Mouse (Mus musculus) gastrocnemius, postnatal 36 days (tissue): ENCODE measurements around the gene Garnl3. TPM values are rescaled to one million over a fixed set of nuclear protein-coding genes. Genes with fewer than 3 reads are reported as not detected.

Source experiments
- DNase-seq, 2 experiments: peaks; one replicate each; pipeline ENCODE4 v3.0.0; 2022
- intact Hi-C: fragments of 180-260 bp; cut with DNase I; formaldehyde crosslinking; loops from one replicate; pipeline ENCODE4 v1.15.1; 2025
- total RNA-seq, 2 experiments: library from RNA; stranded (reverse); gene quantifications; 2 replicates each; pipeline ENCODE4 v1.2.3; 2021

Garnl3 gene
- total RNA-seq, 2 experiments from 2014 or later: 0.64 to 0.69 TPM

- peak; percentile 80 to 91 for DNase-seq
- intact Hi-C loops: loop anchor here (10.0 kb wide), 1 partner anchor 383 kb away; no protein-coding TSS in a partner anchor
Observed at GRCm38 (mm10) chr2:32981725-32982271, 149.7 kb downstream of the Garnl3 start, which contains the start of gene Slc2a8. TSS of gene Slc2a8 (minus strand) at chr2:32982083.

- intact Hi-C loops: loop anchor here (10.0 kb wide), 1 partner anchor 384 kb away; no protein-coding TSS in a partner anchor
- DNase-seq: no peak
Observed at GRCm38 (mm10) chr2:32981281-32981680, 150.2 kb downstream of the Garnl3 start.

GRCm38 (mm10) chr2:32979675-32980074 lies 151.8 kb downstream of the Garnl3 start:
- no peak for DNase-seq
- intact Hi-C loops: loop anchor here (10.0 kb wide), 1 partner anchor 385 kb away; no protein-coding TSS in a partner anchor

GRCm38 (mm10) chr2:32978675-32979074 lies 152.8 kb downstream of the Garnl3 start:
- intact Hi-C loops: no loop called here
- no peak for DNase-seq

GRCm38 (mm10) chr2:32977114-32977513 lies 154.3 kb downstream of the Garnl3 start:
- intact Hi-C loops: no loop called here
- DNase-seq: no peak

GRCm38 (mm10) chr2:32974216-32974615 lies 157.2 kb downstream of the Garnl3 start:
- intact Hi-C loops: no loop called here
- no peak for DNase-seq

- DNase-seq: no peak
- intact Hi-C loops: no loop called here
Observed at GRCm38 (mm10) chr2:32971235-32971634, 160.2 kb downstream of the Garnl3 start.

GRCm38 (mm10) chr2:32969326-32969725 lies 162.1 kb downstream of the Garnl3 start:
- no peak for DNase-seq

GRCm38 (mm10) chr2:32968024-32968614 lies 163.3 kb downstream of the Garnl3 start:
- DNase-seq: no peak
- intact Hi-C loops: no loop called here

More at GRCm38 (mm10) chr2:32969326-32969725, 162.1 kb downstream of the Garnl3 start:
- intact Hi-C loops: no loop called here

GRCm38 (mm10) chr2:32966689-32967631 lies 164.5 kb downstream of the Garnl3 start:
- DNase-seq: peak; percentile 82
- intact Hi-C loops: no loop called here

- no peak for DNase-seq
- intact Hi-C loops: no loop called here
Observed at GRCm38 (mm10) chr2:32966184-32966688, 165.2 kb downstream of the Garnl3 start.

- no peak for DNase-seq
- intact Hi-C loops: no loop called here
Observed at GRCm38 (mm10) chr2:32965511-32966183, 165.8 kb downstream of the Garnl3 start.

- DNase-seq: no peak
- intact Hi-C loops: no loop called here
Observed at GRCm38 (mm10) chr2:32964659-32965457, 166.6 kb downstream of the Garnl3 start.

GRCm38 (mm10) chr2:32963981-32964380 lies 167.5 kb downstream of the Garnl3 start:
- DNase-seq: no peak
- intact Hi-C loops: no loop called here

- intact Hi-C loops: no loop called here
Observed at GRCm38 (mm10) chr2:32963544-32963943, 167.9 kb downstream of the Garnl3 start.

GRCm38 (mm10) chr2:32962875-32963220 lies 168.6 kb downstream of the Garnl3 start:
- DNase-seq: no peak
- intact Hi-C loops: no loop called here

More at GRCm38 (mm10) chr2:32963544-32963943, 167.9 kb downstream of the Garnl3 start:
- no peak for DNase-seq

- no peak for DNase-seq
- intact Hi-C loops: no loop called here
Observed at GRCm38 (mm10) chr2:32962062-32962874, 169.2 kb downstream of the Garnl3 start.

- intact Hi-C loops: no loop called here
- DNase-seq: peak; percentile 93 to 94
Observed at GRCm38 (mm10) chr2:32961192-32961995, 170.1 kb downstream of the Garnl3 start, which contains the start of the genes Rpl12 and Lrsam1. TSS of gene Rpl12 (plus strand) at chr2:32961559. TSS of gene Lrsam1 (minus strand) at chr2:32961614.
